Mouse (Mus musculus) megakaryocyte, adult 5-6 weeks (primary cell): Measurements from ENCODE around the gene Apoa4. TPM values are rescaled to one million over a fixed set of nuclear protein-coding genes. Genes with fewer than 3 reads are reported as not detected.

Experiments
- ATAC-seq: 2 replicates; pipeline ENCODE4 v1.8.0; 2016; ENCODE audit warnings: mild to moderate bottlenecking, inconsistent platforms; ENCODE audit not compliant: poor library complexity, severe bottlenecking
- total RNA-seq, 2 experiments: library from RNA; stranded (forward) in 1 of 2; stranded (reverse) in 1 of 2; fragments of 153-499, 151-499 nt in 1 of 2; fragments of 221-1000, 200-1000 nt in 1 of 2; gene quantifications; 2 replicates each; pipeline versions ENCODE4 v1.2.3 to v1.2.4; 2015 to 2017

The Apoa4 gene
- total RNA-seq, 2 experiments from 2014 or later: not detected

DNA sequence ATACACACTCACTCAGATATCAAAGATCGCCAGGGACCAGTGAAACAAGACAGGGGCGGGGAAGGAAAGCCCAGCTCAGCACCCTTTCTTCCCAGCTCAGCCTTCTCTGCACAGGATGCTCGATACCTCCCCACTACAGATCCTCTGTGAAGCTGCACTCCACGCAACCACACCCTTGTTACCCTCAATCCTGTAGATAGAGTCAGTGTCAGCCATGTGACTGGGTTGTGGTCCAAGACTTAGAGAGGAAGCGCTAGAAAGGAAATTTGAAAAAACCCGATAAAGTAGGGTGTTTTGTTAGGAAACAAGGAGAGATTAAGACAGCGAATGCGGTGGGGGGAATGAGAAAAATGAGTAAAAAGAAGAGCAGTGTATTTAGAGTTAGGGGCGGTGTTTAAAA is 31.6 kb downstream of the Apoa4 start:
- no peak for ATAC-seq

DNA sequence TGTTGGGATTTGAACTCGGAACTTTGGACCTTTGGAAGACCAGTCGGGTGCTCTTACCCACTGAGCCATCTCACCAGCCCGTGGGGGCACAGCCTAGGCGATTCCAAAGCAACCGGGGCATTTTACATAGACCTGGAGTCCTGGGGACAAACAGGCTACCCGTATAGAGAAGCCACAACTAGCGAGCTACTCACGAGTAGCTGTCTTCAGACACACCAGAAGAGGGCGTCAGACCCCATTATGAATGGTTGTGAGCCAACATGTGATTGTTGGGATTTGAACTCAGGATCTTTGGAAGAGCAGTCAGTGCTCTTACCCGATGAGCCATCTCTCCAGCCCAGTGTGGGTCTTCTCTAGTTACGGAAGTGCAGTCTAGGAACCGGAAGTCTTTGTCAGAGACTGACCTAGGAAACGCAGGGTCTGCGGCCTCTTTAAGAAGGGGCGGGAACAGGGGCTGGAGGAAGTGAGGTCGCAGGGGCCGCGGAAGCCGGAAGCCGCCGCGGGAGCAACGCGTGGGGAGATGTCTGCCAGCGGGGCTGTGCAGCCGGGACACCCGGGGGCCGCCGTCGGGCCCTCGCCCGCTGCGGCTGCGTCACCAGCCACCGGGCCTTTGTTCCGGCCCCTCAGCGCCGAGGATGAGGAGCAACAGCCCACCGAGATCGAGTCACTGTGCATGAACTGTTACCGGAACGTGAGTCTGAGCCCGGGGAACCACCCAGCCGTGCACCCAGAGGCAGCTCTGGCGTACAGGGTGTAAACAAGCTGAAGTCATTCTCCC is 32.4 kb downstream of the Apoa4 start, which contains the start of gene Zpr1:
Gene Zpr1, plus strand, starts transcription at position 388 of the 778 bp plus-strand sequence.
- ATAC-seq: peak; percentile 99

DNA sequence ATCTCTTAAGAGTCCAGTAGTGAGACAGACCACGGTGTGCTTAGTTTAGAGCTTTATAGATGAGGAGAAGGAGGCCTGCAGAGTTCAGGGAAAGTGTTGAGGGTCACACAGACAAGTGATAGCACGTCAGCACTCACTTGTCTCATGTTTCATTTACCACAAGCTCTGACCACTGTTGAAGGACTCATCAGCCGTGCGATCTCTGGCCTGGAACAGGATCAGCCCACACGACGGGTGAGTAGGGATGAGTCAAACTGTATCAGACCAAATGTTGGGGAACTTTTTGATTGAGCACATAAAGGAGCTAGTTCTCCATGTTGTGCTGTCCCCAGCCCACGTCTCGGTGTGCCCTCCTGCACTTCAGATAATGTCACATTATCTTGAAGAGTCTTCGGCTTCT is 34.0 kb downstream of the Apoa4 start:
- ATAC-seq: no peak

DNA sequence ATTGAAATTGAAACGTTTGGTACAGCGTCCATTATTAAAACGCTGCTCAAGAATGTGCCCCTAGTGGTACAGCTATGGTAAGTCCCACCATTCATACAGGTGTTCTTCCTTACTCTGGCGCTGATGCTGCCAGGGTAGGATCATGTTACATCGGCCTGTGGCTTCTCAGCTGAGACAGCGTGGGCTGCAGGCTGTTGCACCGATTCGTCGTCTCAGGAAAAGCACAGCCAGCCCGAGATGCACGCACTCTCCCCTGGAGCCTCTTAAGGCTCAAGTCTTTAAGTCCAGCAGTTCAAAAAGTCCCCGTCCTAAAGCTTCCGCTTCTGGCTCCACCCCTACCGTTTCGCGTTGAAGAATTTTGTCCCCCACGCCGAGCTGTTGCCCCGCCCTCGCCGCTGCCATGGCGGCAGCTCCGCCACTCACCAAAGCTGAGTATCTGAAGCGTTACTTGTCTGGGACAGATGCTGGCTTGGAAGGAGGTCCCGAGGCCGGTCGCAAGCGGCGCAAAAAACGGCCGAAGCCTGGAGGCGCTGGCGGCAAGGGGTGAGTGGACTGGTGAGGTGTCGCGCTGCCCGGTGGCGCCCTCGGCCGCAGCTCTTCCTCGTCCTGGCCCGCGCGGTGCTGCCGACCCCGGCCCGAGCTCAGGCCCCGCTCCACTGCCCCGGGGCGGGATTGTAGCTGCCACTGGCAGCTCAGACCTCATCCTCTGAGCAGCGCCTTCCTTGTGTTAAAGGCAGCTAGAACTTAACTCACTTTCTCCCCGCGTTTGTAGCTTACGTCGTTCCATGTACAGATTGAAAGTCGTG is 42.3 kb downstream of the Apoa4 start, which contains the start of gene Bud13:
Gene Bud13, plus strand, starts transcription at position 378 of the 806 bp plus-strand sequence.
- ATAC-seq: peak; percentile 97

Other genes with a start within 250 kb of the Apoa4 start
- 28.6 and 44.4 TPM in 2 replicates for gene Pafah1b2, start 228.0 kb upstream of the Apoa4 start, total RNA-seq (2015)
- 53.0 and 73.9 TPM in 2 replicates for gene Pafah1b2, start 228.0 kb upstream of the Apoa4 start, total RNA-seq (2017)
- gene Sik3, start 227.9 kb upstream of the Apoa4 start, total RNA-seq (2015): 32.9 and 34.5 TPM in 2 replicates
- 17.5 and 24.0 TPM in 2 replicates for gene Sik3, start 227.9 kb upstream of the Apoa4 start, total RNA-seq (2017)
- gene Apoa1, start 12.1 kb upstream of the Apoa4 start, total RNA-seq (2015): not detected in 2 replicates
- gene Apoa1, start 12.1 kb upstream of the Apoa4 start, total RNA-seq (2017): not detected in 2 replicates
- not detected in 2 replicates for gene Apoc3, start 5.1 kb upstream of the Apoa4 start, total RNA-seq (2015)
- gene Apoc3, start 5.1 kb upstream of the Apoa4 start, total RNA-seq (2017): not detected in 2 replicates
- gene Apoa5, start 27.9 kb downstream of the Apoa4 start, total RNA-seq (2015): not detected in 2 replicates
- 0.11 TPM in 1 of 2 replicates, not detected in the other for gene Apoa5, start 27.9 kb downstream of the Apoa4 start, total RNA-seq (2017)
- 23.5 and 23.8 TPM in 2 replicates for gene Zpr1, start 32.4 kb downstream of the Apoa4 start, total RNA-seq (2015)
- gene Zpr1, start 32.4 kb downstream of the Apoa4 start, total RNA-seq (2017): 26.3 and 28.8 TPM in 2 replicates
- gene Bud13, start 42.3 kb downstream of the Apoa4 start, total RNA-seq (2015): 10.5 and 12.3 TPM in 2 replicates
- 12.2 and 14.1 TPM in 2 replicates for gene Bud13, start 42.3 kb downstream of the Apoa4 start, total RNA-seq (2017)
- gene 4931429L15Rik, start 79.3 kb downstream of the Apoa4 start, total RNA-seq (2015): not detected in 2 replicates
- not detected in 2 replicates for gene 4931429L15Rik, start 79.3 kb downstream of the Apoa4 start, total RNA-seq (2017)